Mouse (Mus musculus) hindbrain, embryonic 10.5 days (tissue): ENCODE results near the gene Adgrv1. TPM values are rescaled to one million over a fixed set of nuclear protein-coding genes. Genes with fewer than 3 reads are reported as not detected.

Experiments used
- DNase-seq: peaks from one replicate; pipeline ENCODE4 v3.0.0-alpha.2; 2017; ENCODE audit warnings: low spot score
- H3K27ac ChIP-seq: fragments of 300-500 bp; sonication (generic); 2 replicates; pipeline ENCODE4 v1.5.1; 2016; ENCODE audit warnings: mild to moderate bottlenecking, moderate library complexity
- H3K27me3 ChIP-seq: fragments of 300-500 bp; sonication (generic); 2 replicates; pipeline ENCODE4 v1.6.1; 2016; ENCODE audit warnings: mild to moderate bottlenecking; ENCODE audit not compliant: poor library complexity, insufficient read depth, severe bottlenecking
- H3K36me3 ChIP-seq: fragments of 300-500 bp; sonication (generic); 2 replicates; pipeline ENCODE4 v1.6.1; 2016; ENCODE audit warnings: mild to moderate bottlenecking, moderate library complexity
- H3K4me1 ChIP-seq: fragments of 300-500 bp; sonication (generic); replicated peaks from 2 replicates; pipeline ENCODE4 v1.6.1; 2016; ENCODE audit warnings: mild to moderate bottlenecking
- H3K4me3 ChIP-seq: fragments of 300-500 bp; sonication (generic); 2 replicates; pipeline ENCODE4 v1.5.1; 2016; ENCODE audit warnings: mild to moderate bottlenecking, moderate library complexity
- H3K9me3 ChIP-seq: fragments of 300-500 bp; sonication (generic); 2 replicates; pipeline ENCODE4 v1.6.1; 2016; ENCODE audit warnings: mild to moderate bottlenecking, moderate library complexity
- WGBS: fragments of 180-500 bp; shearing (Covaris S2); methylation state at CpG from one replicate; pipeline ENCODE4 v1.1.7; 2016; 5-methylcytosine and 5-hydroxymethylcytosine counted together
- polyA plus RNA-seq: library from polyadenylated mRNA; unstranded; fragments of >200 nt; fragmentation: Nextera tagmentation; extraction: Ambion mirVana; gene quantifications from 2 replicates; pipeline ENCODE4 v1.2.1, GENCODE M21; 2016

Gene Adgrv1
- polyA plus RNA-seq, 1 experiment from 2014 or later: 45.3 TPM

- no peaks in the 10 kb centered on the region for H3K9me3 ChIP-seq
- H3K27me3 ChIP-seq: no peaks in the 10 kb centered on the region
- no peak overlapping the region for H3K4me3 ChIP-seq
- H3K27ac ChIP-seq: no peak overlapping the region
- no peak for DNase-seq
- H3K36me3 ChIP-seq: peaks cover 31% of the 10 kb centered on the region
- no peaks in the 10 kb centered on the region for H3K4me1 ChIP-seq
- 86% methylated on average over 12 of the region's 12 CpGs for WGBS
These were observed 450.7 kb downstream of the Adgrv1 start for GRCm38 (mm10) chr13:81181966-81182908.

DNA sequence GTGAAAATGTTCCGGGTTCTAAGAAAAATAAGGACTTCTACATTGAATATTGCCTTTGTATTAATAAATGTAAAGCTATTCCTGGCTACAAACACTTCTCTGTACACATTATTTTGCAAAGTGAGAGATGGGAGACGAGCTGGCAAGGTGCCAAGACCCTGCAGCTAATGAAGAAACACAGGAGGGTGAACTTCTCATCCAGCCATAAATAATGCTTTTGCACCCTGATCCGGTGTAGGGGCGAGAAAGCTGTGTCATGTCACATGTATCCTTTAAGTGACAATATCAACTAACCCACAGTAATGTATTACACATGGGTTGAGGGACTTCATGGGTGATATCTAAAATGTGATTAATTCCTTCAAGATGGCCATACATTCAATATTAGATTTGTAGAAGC, 451.5 kb downstream of the Adgrv1 start:
- WGBS: 88% methylated on average over 4 of the region's 4 CpGs
- H3K9me3 ChIP-seq: no peaks in the 10 kb centered on the region
- no peak overlapping the region for H3K27ac ChIP-seq
- no peaks in the 10 kb centered on the region for H3K4me1 ChIP-seq
- H3K4me3 ChIP-seq: no peak overlapping the region
- no peak for DNase-seq
- H3K36me3 ChIP-seq: peaks cover 35% of the 10 kb centered on the region
- no peaks in the 10 kb centered on the region for H3K27me3 ChIP-seq

DNA sequence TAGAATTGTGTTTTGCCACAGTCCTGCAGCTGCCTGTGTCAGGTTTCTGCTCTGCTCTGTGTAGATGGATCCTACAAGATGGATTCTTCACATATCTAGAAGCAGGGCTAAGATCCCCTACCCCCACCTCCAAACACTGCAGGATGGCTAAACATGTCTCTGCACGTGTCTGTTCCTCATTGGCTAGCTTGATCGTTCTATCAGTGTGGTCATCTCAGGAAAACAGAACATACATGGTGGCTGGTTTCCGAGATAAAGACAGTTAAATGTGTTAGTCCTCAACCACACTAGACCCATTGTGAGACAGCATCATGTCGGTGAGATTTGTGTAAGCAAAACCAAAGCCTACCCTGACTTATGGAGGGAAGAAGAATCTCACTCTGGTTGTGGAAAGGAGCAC, 456.1 kb downstream of the Adgrv1 start:
- H3K36me3 ChIP-seq: peaks cover 27% of the 10 kb centered on the region
- DNase-seq: no peak
- H3K4me3 ChIP-seq: no peak overlapping the region
- WGBS: 89% methylated on average over 4 of the region's 4 CpGs
- no peaks in the 10 kb centered on the region for H3K9me3 ChIP-seq
- no peaks in the 10 kb centered on the region for H3K4me1 ChIP-seq
- H3K27me3 ChIP-seq: no peaks in the 10 kb centered on the region
- H3K27ac ChIP-seq: no peak overlapping the region

DNA sequence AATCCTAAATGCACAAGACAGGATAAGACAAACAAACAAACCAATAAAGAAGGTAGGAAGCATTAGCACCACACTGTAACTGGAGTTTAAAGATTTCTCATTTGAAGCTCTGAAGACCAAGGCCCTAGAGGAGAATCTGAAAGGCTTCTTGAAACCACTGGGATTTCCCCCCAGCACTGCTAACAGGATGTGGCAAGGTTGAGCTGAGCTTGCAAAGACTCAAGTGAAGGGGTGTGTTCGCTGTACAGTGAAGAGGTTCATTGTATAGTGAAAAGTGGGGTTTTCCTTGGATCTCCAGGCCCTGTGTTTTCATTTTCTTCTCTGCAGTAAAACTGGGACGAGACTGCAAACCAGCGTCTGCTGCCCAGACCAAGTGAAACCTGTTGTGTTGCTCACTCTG, 456.9 kb downstream of the Adgrv1 start:
- 85% methylated on average over 3 of the region's 3 CpGs for whole genome bisulfite sequencing
- H3K36me3 ChIP-seq: peaks cover 23% of the 10 kb centered on the region
- no peak overlapping the region for H3K4me3 ChIP-seq
- no peaks in the 10 kb centered on the region for H3K4me1 ChIP-seq
- H3K27me3 ChIP-seq: no peaks in the 10 kb centered on the region
- DNase-seq: no peak
- no peak overlapping the region for H3K27ac ChIP-seq
- no peaks in the 10 kb centered on the region for H3K9me3 ChIP-seq

- Histone ChIP-seq H3K36me3 (no peaks in the 10 kb centered on the region), H3K9me3 (no peaks in the 10 kb centered on the region), H3K27ac (no peak overlapping the region), H3K4me1 (no peaks in the 10 kb centered on the region), H3K4me3 (no peak overlapping the region), H3K27me3 (no peaks in the 10 kb centered on the region)
- WGBS: 81% methylated on average over 3 of the region's 3 CpGs
- no peak for DNase-seq
These were observed 461.8 kb downstream of the Adgrv1 start for GRCm38 (mm10) chr13:81171115-81171514.

- no peaks in the 10 kb centered on the region for H3K27me3 ChIP-seq
- WGBS: 93% methylated on average over 6 of the region's 6 CpGs
- H3K4me3 ChIP-seq: no peak overlapping the region
- no peak overlapping the region for H3K27ac ChIP-seq
- no peaks in the 10 kb centered on the region for H3K9me3 ChIP-seq
- no peaks in the 10 kb centered on the region for H3K4me1 ChIP-seq
- no peak for DNase-seq
- no peaks in the 10 kb centered on the region for H3K36me3 ChIP-seq
These were observed 465.5 kb downstream of the Adgrv1 start for GRCm38 (mm10) chr13:81167450-81167849.

- no peak overlapping the region for H3K27ac ChIP-seq
- no peak overlapping the region for H3K4me3 ChIP-seq
- H3K36me3 ChIP-seq: no peaks in the 10 kb centered on the region
- no peaks in the 10 kb centered on the region for H3K9me3 ChIP-seq
- no peaks in the 10 kb centered on the region for H3K4me1 ChIP-seq
- 83% methylated on average over 2 of the region's 2 CpGs for WGBS
- DNase-seq: no peak
- H3K27me3 ChIP-seq: no peaks in the 10 kb centered on the region
These were observed 473.1 kb downstream of the Adgrv1 start for GRCm38 (mm10) chr13:81159808-81160207.

DNA sequence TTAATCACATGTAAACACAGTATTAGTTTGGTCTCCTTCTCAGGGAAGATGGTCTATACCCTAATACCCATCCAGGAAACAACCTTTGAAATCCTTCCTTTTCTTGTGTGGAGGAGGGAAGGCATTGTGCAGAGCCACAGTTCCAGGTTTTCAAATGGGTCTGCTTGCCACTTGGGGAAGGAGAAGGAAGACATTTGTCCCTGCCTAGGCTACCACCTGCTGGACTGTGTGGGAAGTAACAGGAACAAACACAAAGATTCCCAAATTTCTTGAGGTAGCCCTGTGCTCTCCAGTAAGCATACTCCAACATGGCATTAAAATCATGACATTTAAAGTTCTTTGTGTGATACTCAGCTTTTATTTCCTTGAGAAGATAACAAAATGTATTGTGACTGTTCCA, 477.6 kb downstream of the Adgrv1 start:
- H3K9me3 ChIP-seq: no peaks in the 10 kb centered on the region
- DNase-seq: no peak
- H3K27me3 ChIP-seq: no peaks in the 10 kb centered on the region
- no peak overlapping the region for H3K4me3 ChIP-seq
- H3K4me1 ChIP-seq: no peaks in the 10 kb centered on the region
- peaks cover 26% of the 10 kb centered on the region for H3K36me3 ChIP-seq
- H3K27ac ChIP-seq: no peak overlapping the region

- Histone ChIP-seq H3K36me3 (no peaks in the 10 kb centered on the region), H3K27ac (no peak overlapping the region), H3K4me1 (peaks cover 5% of the 10 kb centered on the region; the same call in 1 of the 2 replicates), H3K4me3 (no peak overlapping the region), H3K9me3 (no peaks in the 10 kb centered on the region), H3K27me3 (no peaks in the 10 kb centered on the region)
- WGBS: 76% methylated on average over 1 of the region's 1 CpGs
- no peak for DNase-seq
These were observed 488.5 kb downstream of the Adgrv1 start for GRCm38 (mm10) chr13:81144434-81144833.

DNA sequence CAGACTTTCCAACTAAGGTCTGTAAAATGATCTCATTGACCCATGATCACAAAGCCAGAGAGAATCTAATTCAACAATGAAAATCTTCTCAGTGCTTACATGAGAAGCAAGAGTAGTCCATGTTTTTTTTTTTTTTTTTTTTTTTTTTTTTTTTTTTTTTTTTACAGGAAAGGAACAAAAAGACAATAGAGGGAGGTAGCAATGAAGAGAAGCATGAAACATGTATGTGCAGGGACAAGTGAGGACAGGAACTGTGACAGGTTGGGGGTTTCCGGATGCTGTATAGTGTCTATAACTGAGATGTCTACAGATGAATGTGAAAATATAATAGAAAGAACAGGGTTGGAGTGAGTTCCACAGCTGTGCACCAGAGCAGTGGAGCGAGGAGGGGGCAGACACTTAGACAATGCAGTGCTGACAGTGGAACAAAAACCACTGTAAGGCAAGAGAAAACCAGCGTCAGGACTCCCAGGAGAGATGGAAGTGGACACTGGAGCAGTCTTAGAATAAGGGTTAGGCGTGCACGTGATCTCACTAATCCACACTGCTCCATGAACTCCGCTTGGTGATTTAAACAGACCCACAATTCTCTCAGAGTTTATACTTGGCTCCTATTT, 490.6 kb downstream of the Adgrv1 start:
- WGBS: 44% methylated on average over 6 of the region's 6 CpGs

DNA sequence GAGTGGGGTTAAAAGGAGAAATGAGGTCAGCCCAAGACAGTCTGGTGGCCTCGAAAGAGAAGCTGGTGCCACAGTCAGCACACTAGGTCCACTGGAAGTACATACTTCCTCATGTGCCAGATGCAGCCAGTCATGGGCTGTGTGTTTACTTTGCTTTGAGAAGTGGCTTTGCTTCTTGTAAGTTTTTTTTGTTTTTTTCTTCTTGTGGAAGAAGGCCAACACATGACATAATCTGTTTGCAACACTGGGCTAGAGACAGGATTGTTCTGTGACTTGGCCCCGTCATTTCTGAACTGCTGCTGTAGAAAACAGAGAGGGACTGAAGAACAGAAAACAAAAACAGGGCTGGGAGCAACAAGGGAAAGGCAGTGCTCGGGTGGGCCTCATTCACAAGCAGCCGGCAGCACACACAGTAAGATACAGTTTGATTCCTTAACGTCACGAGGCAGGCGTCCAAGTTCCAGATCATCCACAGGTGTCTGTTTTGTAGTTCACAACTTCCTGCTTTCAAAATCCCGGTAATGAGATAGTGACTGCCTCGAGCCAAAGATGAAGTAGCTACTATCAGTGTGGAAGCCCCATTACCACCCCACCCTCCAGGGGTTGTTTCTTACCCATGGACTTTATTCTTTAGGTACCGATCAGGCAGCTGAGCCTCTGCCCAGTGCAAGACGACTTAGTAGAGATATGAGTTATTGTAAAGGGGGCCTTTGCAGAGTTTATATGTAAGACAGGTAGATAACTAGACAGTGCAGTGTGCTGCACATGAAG, 496.1 kb downstream of the Adgrv1 start:
- DNase-seq: no peak
- no peak overlapping the region for H3K4me3 ChIP-seq
- H3K9me3 ChIP-seq: no peaks in the 10 kb centered on the region
- 83% methylated on average over 11 of the region's 11 CpGs for WGBS
- 0 out of 2 replicates have a peak, but pooled peaks cover 4% of the 10 kb centered on the region for H3K36me3 ChIP-seq
- peaks cover 25% of the 10 kb centered on the region for H3K4me1 ChIP-seq
- no peaks in the 10 kb centered on the region for H3K27me3 ChIP-seq
- no peak overlapping the region for H3K27ac ChIP-seq

More for the DNA sequence above, 490.6 kb downstream of the Adgrv1 start:
- Histone ChIP-seq H3K4me3 (no peak overlapping the region), H3K27me3 (no peaks in the 10 kb centered on the region), H3K9me3 (no peaks in the 10 kb centered on the region), H3K27ac (no peak overlapping the region), H3K4me1 (peaks cover 5% of the 10 kb centered on the region; the same call in 1 of the 2 replicates), H3K36me3 (no peaks in the 10 kb centered on the region)
- no peak for DNase-seq

- no peak overlapping the region for H3K27ac ChIP-seq
- H3K27me3 ChIP-seq: no peaks in the 10 kb centered on the region
- 0 out of 2 replicates have a peak, but pooled peaks cover 4% of the 10 kb centered on the region for H3K36me3 ChIP-seq
- H3K4me1 ChIP-seq: peaks cover 28% of the 10 kb centered on the region
- no peak for DNase-seq
- 86% methylated on average over 10 of the region's 10 CpGs for WGBS
- no peak overlapping the region for H3K4me3 ChIP-seq
- no peaks in the 10 kb centered on the region for H3K9me3 ChIP-seq
These were observed 497.0 kb downstream of the Adgrv1 start for GRCm38 (mm10) chr13:81135953-81136352.

DNA sequence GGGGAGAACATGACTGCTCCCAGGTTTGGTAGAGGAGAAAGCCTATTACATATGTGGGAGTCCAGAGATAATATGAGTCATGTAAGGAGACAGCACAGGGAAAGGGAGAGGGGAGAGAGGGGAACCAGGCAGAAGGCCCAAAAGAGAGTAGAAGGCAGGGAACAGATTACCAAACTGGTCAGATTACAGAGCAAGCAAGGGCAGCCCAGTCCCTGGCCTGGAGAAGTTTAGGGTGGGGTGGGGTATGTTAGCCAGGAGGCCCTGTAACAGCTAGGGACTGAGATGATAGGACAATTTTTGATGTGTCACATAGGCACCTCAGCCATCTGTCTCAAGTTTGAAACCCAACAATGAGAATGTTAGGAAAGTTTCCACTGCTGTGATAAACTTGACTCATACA, 498.5 kb downstream of the Adgrv1 start:
- Histone ChIP-seq H3K9me3 (no peaks in the 10 kb centered on the region), H3K27ac (no peak overlapping the region), H3K4me3 (no peak overlapping the region), H3K4me1 (peaks cover 28% of the 10 kb centered on the region), H3K27me3 (no peaks in the 10 kb centered on the region), H3K36me3 (0 out of 2 replicates have a peak, but pooled peaks cover 4% of the 10 kb centered on the region)
- DNase-seq: no peak
